Mouse (Mus musculus) cerebellum, adult 2 months (tissue): ENCODE measurements around the gene Shc3. TPM values are rescaled to one million over a fixed set of nuclear protein-coding genes. Genes with fewer than 3 reads are reported as not detected.

Experiments used
- DNase-seq, 2 experiments: peaks; one replicate each; pipeline ENCODE4 v3.0.0; 2021
- H3K27ac ChIP-seq: fragments of 200-500 bp; 2 replicates; pipeline ENCODE4 v1.5.1; 2012; ENCODE audit warnings: low read length, control low read depth, inconsistent platforms; ENCODE audit not compliant: insufficient read depth
- H3K27me3 ChIP-seq: fragments of 200-500 bp; 2 replicates; pipeline ENCODE4 v1.6.1; 2012; ENCODE audit warnings: inconsistent platforms, mild to moderate bottlenecking, low read length, moderate library complexity; ENCODE audit not compliant: control insufficient read depth, insufficient read depth
- H3K4me1 ChIP-seq: fragments of 200-500 bp; 2 replicates; pipeline ENCODE4 v1.6.1; 2011; ENCODE audit warnings: low read length; ENCODE audit not compliant: control insufficient read depth, insufficient read depth
- H3K4me3 ChIP-seq: fragments of 200-500 bp; replicated peaks from 2 replicates; pipeline ENCODE3; 2011; ENCODE audit warnings: mild to moderate bottlenecking, low read depth, low read length, control low read depth; ENCODE audit not compliant: insufficient read depth
- CTCF ChIP-seq: fragments of 200-500 bp; IDR thresholded peaks from 2 replicates; pipeline ENCODE4 v1.5.1; 2011; ENCODE audit warnings: low read depth, mild to moderate bottlenecking, control low read depth, low read length, moderate library complexity, borderline replicate concordance; ENCODE audit not compliant: insufficient read depth
- POLR2A ChIP-seq: fragments of 200-500 bp; IDR thresholded peaks from 2 replicates; pipeline ENCODE4 v1.6.1; 2011; ENCODE audit warnings: low read length, control low read depth, borderline replicate concordance; ENCODE audit not compliant: insufficient read depth
- WGBS: fragments of 180-500 bp; shearing (Covaris S2); methylation state at CpG from one replicate; pipeline ENCODE4 v1.1.7; 2018; 5-methylcytosine and 5-hydroxymethylcytosine counted together
- polyA plus RNA-seq: library from polyadenylated mRNA; depleted of rRNA; stranded (reverse); fragments of >200 nt; gene quantifications from 2 replicates; pipeline ENCODE4 v1.2.3, GENCODE M21; 2012

The Shc3 gene
- polyA plus RNA-seq, 1 experiment, result 22.7 TPM

GRCm38 (mm10) chr13:51611060-51611459 lies 41.8 kb upstream of the Shc3 start:
- H3K4me3 ChIP-seq, result no peak overlapping the region
- H3K4me1 ChIP-seq, result no peaks in the 10 kb centered on the region
- H3K27ac ChIP-seq, result no peak overlapping the region
- no peak for TF ChIP-seq POLR2A
- TF ChIP-seq CTCF, result no peak
- no peak for DNase-seq
- WGBS, result 13% methylated on average over 9 of the region's 9 CpGs
- H3K27me3 ChIP-seq, result no peaks in the 10 kb centered on the region

DNA sequence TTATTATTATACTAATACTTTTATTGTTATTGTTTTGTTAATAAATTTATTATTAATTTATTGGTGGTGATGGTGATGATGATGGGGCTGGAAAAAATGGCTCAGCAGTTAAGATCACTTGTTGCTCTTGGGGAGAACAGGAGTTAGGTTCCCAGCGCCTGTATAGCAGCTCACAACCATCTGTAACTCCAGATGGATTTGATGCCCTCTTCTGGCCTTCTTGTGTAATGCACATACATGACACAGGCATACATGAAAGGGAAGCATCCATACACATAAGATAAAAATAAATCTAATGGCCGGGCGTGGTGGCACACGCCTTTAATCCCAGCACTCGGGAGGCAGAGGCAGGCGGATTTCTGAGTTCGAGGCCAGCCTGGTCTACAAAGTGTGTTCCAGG lies 40.0 kb upstream of the Shc3 start:
- no peak for TF ChIP-seq CTCF
- TF ChIP-seq POLR2A, result no peak
- Histone ChIP-seq H3K27ac (no peak overlapping the region), H3K4me3 (no peak overlapping the region), H3K4me1 (no peaks in the 10 kb centered on the region), H3K27me3 (no peaks in the 10 kb centered on the region)
- WGBS, result 98% methylated on average over 7 of the region's 7 CpGs
- DNase-seq, result no peak

- Histone ChIP-seq H3K27me3 (no peaks in the 10 kb centered on the region), H3K4me1 (peaks cover 4% of the 10 kb centered on the region; the same call in 1 of the 2 replicates), H3K4me3 (no peak overlapping the region), H3K27ac (no peak overlapping the region)
- TF ChIP-seq POLR2A, result no peak
- TF ChIP-seq CTCF, result no peak
- WGBS, result 57% methylated on average over 4 of the region's 4 CpGs
- peak; percentile 15 to 18 for DNase-seq
Observed at GRCm38 (mm10) chr13:51603894-51604244, 34.6 kb upstream of the Shc3 start.

GRCm38 (mm10) chr13:51603221-51603893 lies 34.1 kb upstream of the Shc3 start:
- no peak overlapping the region for H3K27ac ChIP-seq
- no peaks in the 10 kb centered on the region for H3K27me3 ChIP-seq
- peaks cover 4% of the 10 kb centered on the region; the same call in 1 of the 2 replicates for H3K4me1 ChIP-seq
- WGBS, result 4% methylated on average over 16 of the region's 16 CpGs
- peak overlapping the region; percentile 40 for H3K4me3 ChIP-seq
- TF ChIP-seq POLR2A, result no peak
- TF ChIP-seq CTCF, result no peak
- DNase-seq, result peak; percentile 21 to 58

GRCm38 (mm10) chr13:51602764-51603163 lies 33.5 kb upstream of the Shc3 start:
- Histone ChIP-seq H3K27ac (no peak overlapping the region), H3K27me3 (no peaks in the 10 kb centered on the region), H3K4me1 (peaks cover 4% of the 10 kb centered on the region; the same call in 1 of the 2 replicates), H3K4me3 (no peak overlapping the region)
- 32% methylated on average over 8 of the region's 8 CpGs for WGBS
- DNase-seq, result no peak
- TF ChIP-seq CTCF (no peak), POLR2A (no peak)

DNA sequence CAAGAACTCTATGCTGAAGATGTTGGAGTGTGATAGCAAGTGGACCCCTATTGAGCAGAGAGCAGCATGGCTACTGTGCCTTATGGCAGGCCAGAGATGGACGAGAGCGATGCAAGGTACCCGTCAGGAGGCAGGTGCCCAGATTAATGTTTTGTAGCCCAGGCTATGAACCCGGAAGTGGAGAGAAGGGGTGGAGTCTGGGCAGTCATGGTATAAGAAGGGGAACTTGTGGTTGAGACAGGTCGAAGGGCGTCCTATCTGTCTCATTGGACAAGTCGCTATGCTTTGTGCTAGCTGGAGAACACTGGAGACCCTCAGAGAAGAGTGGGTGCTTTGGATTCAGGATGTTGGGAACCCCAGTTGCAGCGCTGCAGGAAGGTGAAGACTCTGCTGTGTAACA lies 30.9 kb upstream of the Shc3 start:
- no peak overlapping the region for H3K27ac ChIP-seq
- H3K27me3 ChIP-seq, result no peaks in the 10 kb centered on the region
- no peak for DNase-seq
- H3K4me3 ChIP-seq, result no peak overlapping the region
- WGBS, result 93% methylated on average over 8 of the region's 8 CpGs
- TF ChIP-seq CTCF (no peak), POLR2A (no peak)
- peaks cover 4% of the 10 kb centered on the region; the same call in 1 of the 2 replicates for H3K4me1 ChIP-seq

DNA sequence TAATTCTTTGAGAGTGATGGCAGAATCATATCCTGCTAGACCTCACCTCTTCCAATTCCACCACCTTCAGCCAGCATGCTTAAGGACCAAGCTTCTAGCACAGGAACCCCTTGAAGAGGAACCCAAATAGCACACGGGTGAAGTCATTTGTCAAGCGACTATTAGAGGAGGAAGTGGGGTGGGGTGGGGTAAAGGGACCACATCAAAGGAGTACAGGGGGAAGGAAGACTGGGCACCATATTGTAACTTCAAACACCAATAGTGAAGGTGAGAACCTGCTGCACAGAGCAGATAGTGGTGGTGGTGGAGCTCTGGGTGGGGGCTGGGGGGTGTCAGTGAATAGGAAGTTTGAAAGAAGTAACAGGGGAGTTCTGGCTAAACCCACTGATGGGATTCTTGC lies 28.8 kb upstream of the Shc3 start:
- Histone ChIP-seq H3K4me3 (no peak overlapping the region), H3K27me3 (no peaks in the 10 kb centered on the region; the same call in 1 of the 2 replicates), H3K27ac (no peak overlapping the region), H3K4me1 (peaks cover 7% of the 10 kb centered on the region)
- no peak for TF ChIP-seq POLR2A
- no peak for TF ChIP-seq CTCF
- no peak for DNase-seq
- WGBS, result 82% methylated on average over 2 of the region's 2 CpGs

DNA sequence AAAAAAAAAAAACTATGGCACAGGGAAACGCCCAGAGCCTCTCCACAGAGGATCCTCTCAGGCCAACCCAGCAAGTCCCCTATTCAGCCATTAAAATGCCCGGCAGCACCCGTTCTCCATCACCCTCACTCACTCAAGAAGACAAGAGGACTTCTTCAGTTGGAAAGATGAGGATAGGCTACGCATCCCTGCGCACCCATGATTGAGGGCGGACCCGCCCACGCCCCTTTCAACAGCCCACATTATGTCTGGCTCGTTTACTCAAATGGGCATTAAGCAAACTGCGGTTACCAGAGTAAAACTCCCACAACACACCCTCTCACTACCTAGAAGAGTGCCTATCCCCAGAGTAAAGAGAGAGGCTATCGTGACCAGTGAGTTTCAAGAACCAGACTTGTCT lies 26.2 kb upstream of the Shc3 start:
- Histone ChIP-seq H3K4me3 (no peak overlapping the region), H3K27me3 (no peaks in the 10 kb centered on the region; the same call in 1 of the 2 replicates), H3K4me1 (peaks cover 4% of the 10 kb centered on the region), H3K27ac (no peak overlapping the region)
- DNase-seq, result no peak
- 30% methylated on average over 11 of the region's 11 CpGs for WGBS
- no peak for TF ChIP-seq CTCF
- no peak for TF ChIP-seq POLR2A
